ENCODE assay signal across 10 mouse cellular contexts in genomic region chr16:42910716-42911115, GRCm38 (mm10). TPM values are rescaled to one million over a fixed set of nuclear protein-coding genes. Genes with fewer than 3 reads are reported as not detected.
DNase-seq lines count a peak whose midpoint lies in the region; ATAC-seq and TF ChIP-seq lines count a peak whose summit lies in the region.
"Had no signal": no experiment of that assay in that cellular context is flagged by ENCODE, and none has a peak within 500 bp of the region (broad histone marks: within the 10 kb centered on the region; RNA-seq: fewer than 3 reads in every experiment).

No protein-coding gene starts in this region.

- no peak overlapping the region for H3K4me3 ChIP-seq in forebrain, embryonic 13.5 days
- H3K4me3 ChIP-seq in forebrain, embryonic 16.5 days (replicated peaks; ENCODE audit: low read length), result no peak overlapping the region
- no peak overlapping the region for H3K4me3 ChIP-seq in thymus, adult 2 months (ENCODE audit: control insufficient read depth, insufficient read depth, low read length)
- H3K4me3 ChIP-seq in hindbrain, embryonic 14.5 days (replicated peaks; ENCODE audit: low read length), result no peak overlapping the region
- H3K4me3 ChIP-seq: liver, embryonic 12.5 days; midbrain, embryonic 15.5 days had no signal

- H3K9ac ChIP-seq in forebrain, embryonic 13.5 days, result no peak overlapping the region
- no peak overlapping the region for H3K9ac ChIP-seq in forebrain, embryonic 16.5 days (replicated peaks; ENCODE audit: low read depth, low read length)
- H3K9ac ChIP-seq in hindbrain, embryonic 14.5 days, result no peak overlapping the region
- H3K9ac ChIP-seq: liver, embryonic 12.5 days; midbrain, embryonic 15.5 days had no signal

- H3K4me2 ChIP-seq in forebrain, embryonic 13.5 days, result peak overlapping the region; percentile 29
- H3K4me2 ChIP-seq in forebrain, embryonic 16.5 days (ENCODE audit: low read length), result no peak overlapping the region; the same call in 1 of the 2 replicates
- no peak overlapping the region for H3K4me2 ChIP-seq in hindbrain, embryonic 14.5 days (replicated peaks)
- H3K4me2 ChIP-seq: liver, embryonic 12.5 days had no signal

- intact Hi-C loops in heart, postnatal 10 days (cut with DNase I), result loop anchor here (5.0 kb wide), 6 partner anchors 257 to 892 kb away; no protein-coding TSS in a partner anchor

- no peaks in the 10 kb centered on the region for H3K9me3 ChIP-seq in forebrain, embryonic 13.5 days (replicated peaks)
- H3K9me3 ChIP-seq in forebrain, embryonic 16.5 days (ENCODE audit: control insufficient read depth, low read length), result no peaks in the 10 kb centered on the region
- H3K9me3 ChIP-seq in hindbrain, embryonic 14.5 days (ENCODE audit: control insufficient read depth, low read length), result no peaks in the 10 kb centered on the region
- H3K9me3 ChIP-seq: liver, embryonic 12.5 days; midbrain, embryonic 15.5 days had no signal

- peaks cover 33% of the 10 kb centered on the region for H3K4me1 ChIP-seq in forebrain, embryonic 13.5 days
- H3K4me1 ChIP-seq in forebrain, embryonic 16.5 days (replicated peaks; ENCODE audit: control insufficient read depth, insufficient read depth, low read length), result peaks cover 14% of the 10 kb centered on the region
- H3K4me1 ChIP-seq in thymus, adult 2 months (replicated peaks; ENCODE audit: control insufficient read depth, insufficient read depth, low read length), result peaks cover 3% of the 10 kb centered on the region
- no peaks in the 10 kb centered on the region for H3K4me1 ChIP-seq in hindbrain, embryonic 14.5 days (replicated peaks; ENCODE audit: control insufficient read depth, insufficient read depth, low read length)
- H3K4me1 ChIP-seq: liver, embryonic 12.5 days had no signal

- no peak overlapping the region for H3K27ac ChIP-seq in forebrain, embryonic 13.5 days
- H3K27ac ChIP-seq in forebrain, embryonic 16.5 days (ENCODE audit: low read length), result no peak overlapping the region
- no peak overlapping the region for H3K27ac ChIP-seq in thymus, adult 2 months (ENCODE audit: control insufficient read depth, insufficient read depth, low read length)
- H3K27ac ChIP-seq in hindbrain, embryonic 14.5 days, result no peak overlapping the region
- H3K27ac ChIP-seq: liver, embryonic 12.5 days; midbrain, embryonic 15.5 days had no signal

- TF ChIP-seq POLR2A in thymus, adult 2 months (IDR thresholded peaks at IDR 0.05; ENCODE audit: control insufficient read depth, extremely low read depth, insufficient read depth, low read length, poor library complexity), result no peak

- peak; percentile 18 for DNase-seq in urinary bladder, postnatal 14 days (ENCODE audit: low spot score)
- DNase-seq in urinary bladder, postnatal 36 days (ENCODE audit: low spot score in 2 of 2), result no peak
- DNase-seq in heart, postnatal 10 days, result peak; percentile 76
- DNase-seq in thymus, adult 2 months, result no peak
- no peak for DNase-seq in hindbrain, embryonic 14.5 days (ENCODE audit: low spot score)
- no peak for DNase-seq in frontal cortex, adult 2 months (ENCODE audit: extremely low spot score in 1 of 2, low spot score in 1 of 2)

- WGBS in forebrain, embryonic 13.5 days, result 59% methylated on average over 3 of the region's 3 CpGs
- WGBS in forebrain, embryonic 16.5 days, result 51% methylated on average over 3 of the region's 3 CpGs
- WGBS in thymus, adult 2 months, result 85% methylated on average over 3 of the region's 3 CpGs
- WGBS in hindbrain, embryonic 14.5 days, result 80% methylated on average over 3 of the region's 3 CpGs

- no peak for ATAC-seq in forebrain, embryonic 13.5 days
- no peak for ATAC-seq in forebrain, embryonic 16.5 days
- no peak for ATAC-seq in hindbrain, embryonic 14.5 days (ENCODE audit: low FRiP score)
- ATAC-seq: liver, embryonic 12.5 days; midbrain, embryonic 15.5 days had no signal

- H3K27me3 ChIP-seq in forebrain, embryonic 13.5 days, result no peaks in the 10 kb centered on the region
- no peaks in the 10 kb centered on the region for H3K27me3 ChIP-seq in forebrain, embryonic 16.5 days (replicated peaks; ENCODE audit: control insufficient read depth, insufficient read depth, low read length)
- no peaks in the 10 kb centered on the region for H3K27me3 ChIP-seq in thymus, adult 2 months (ENCODE audit: control insufficient read depth, insufficient read depth, low read length)
- no peaks in the 10 kb centered on the region for H3K27me3 ChIP-seq in hindbrain, embryonic 14.5 days (ENCODE audit: control insufficient read depth, insufficient read depth, low read length)
- H3K27me3 ChIP-seq: liver, embryonic 12.5 days; midbrain, embryonic 15.5 days had no signal

- TF ChIP-seq CTCF in thymus, adult 2 months (IDR thresholded peaks at IDR 0.05; ENCODE audit: borderline replicate concordance, control insufficient read depth, extremely low read depth, insufficient read depth, low read length, poor library complexity), result no peak

- no peaks in the 10 kb centered on the region for H3K36me3 ChIP-seq in forebrain, embryonic 13.5 days (ENCODE audit: poor library complexity, severe bottlenecking)
- no peaks in the 10 kb centered on the region for H3K36me3 ChIP-seq in forebrain, embryonic 16.5 days (ENCODE audit: control insufficient read depth, insufficient read depth)
- H3K36me3 ChIP-seq in thymus, adult 2 months (ENCODE audit: control insufficient read depth, insufficient read depth, low read length), result no peaks in the 10 kb centered on the region
- H3K36me3 ChIP-seq in hindbrain, embryonic 14.5 days (replicated peaks; ENCODE audit: control insufficient read depth, insufficient read depth), result no peaks in the 10 kb centered on the region
- H3K36me3 ChIP-seq: liver, embryonic 12.5 days; midbrain, embryonic 15.5 days had no signal

RNA-seq across cellular contexts. Expression of gene Zbtb20, which starts 35.0 kb away (rescaled TPM):
- polyA plus RNA-seq in forebrain, embryonic 13.5 days (2015; fragmentation: Nextera tagmentation; extraction: Ambion mirVana), result 79.7 and 84.9 TPM in 2 replicates
- 126 and 138 TPM in 2 replicates for polyA plus RNA-seq in forebrain, embryonic 16.5 days (2015; fragmentation: Nextera tagmentation; extraction: Ambion mirVana)
- 100 to 1,000 TPM; 149 to 160 TPM for total RNA-seq in heart, postnatal 10 days (2021)
- 13.5 and 19.1 TPM in 2 replicates for polyA plus RNA-seq in thymus, adult 2 months (2012; rRNA removed)
- 49.7 and 52.8 TPM in 2 replicates for polyA plus RNA-seq in hindbrain, embryonic 14.5 days (2014; fragmentation: Nextera tagmentation; extraction: Ambion mirVana)
- 19.0 and 21.1 TPM in 2 replicates for polyA plus RNA-seq in frontal cortex, adult 2 months (2012; rRNA removed)

Comparison
In these comparisons a context has a peak if more than half of its experiments do, and no peak if none do; other contexts are left out.
1. DNase-seq: peak in urinary bladder, postnatal 14 days (single experiment) and heart, postnatal 10 days (2 of 2); none in urinary bladder, postnatal 36 days (0 of 2), thymus, adult 2 months (single experiment), hindbrain, embryonic 14.5 days (single experiment) and frontal cortex, adult 2 months (0 of 2).